Mouse (Mus musculus) left cerebral cortex, postnatal 25 days (tissue): ENCODE data around the gene Olfr194. TPM values are rescaled to one million over a fixed set of nuclear protein-coding genes. Genes with fewer than 3 reads are reported as not detected.
"Not testable (repeated sequence)": the region's sequence is repeated elsewhere in the genome, so short reads cannot be mapped to it uniquely, and the experiment has no call there.

Source experiments
- DNase-seq, 2 experiments: peaks; one replicate each; pipeline ENCODE4 v3.0.0; 2022; ENCODE audit warnings: low spot score in 2 of 2, mixed read lengths in 1 of 2
- intact Hi-C: fragments of 180-260 bp; cut with DNase I; formaldehyde crosslinking; loops from one replicate; pipeline ENCODE4 v1.15.1; 2025
- total RNA-seq, 2 experiments: library from RNA; stranded (reverse); gene quantifications; 2 replicates each; pipeline ENCODE4 v1.2.3; 2021

Gene Olfr194
- not detected for total RNA-seq

GRCm38 (mm10) chr16:59120969-59121368 is at the start of gene Olfr194:
Gene Olfr194, minus strand, starts transcription at chr16:59121069.
- DNase-seq, result no peak

GRCm38 (mm10) chr16:59170354-59170753 is 49.5 kb upstream of the Olfr194 start, which contains the start of gene Olfr196:
Gene Olfr196, minus strand, starts transcription at chr16:59170454.
- intact Hi-C loops, result no loop called here
- DNase-seq, result no peak

More at GRCm38 (mm10) chr16:59120969-59121368, at the start of gene Olfr194:
- intact Hi-C loops, result no loop called here

- no peak for DNase-seq
- intact Hi-C loops, result no loop called here
Observed at GRCm38 (mm10) chr16:59151996-59152395, 31.1 kb upstream of the Olfr194 start.

GRCm38 (mm10) chr16:59146746-59147145 is 25.9 kb upstream of the Olfr194 start, which contains the start of gene Olfr195:
Gene Olfr195, plus strand, starts transcription at chr16:59147046.
- DNase-seq, result no peak
- intact Hi-C loops, result no loop called here

GRCm38 (mm10) chr16:59141105-59141504 is 20.2 kb upstream of the Olfr194 start:
- intact Hi-C loops, result no loop called here
- DNase-seq, result no peak

GRCm38 (mm10) chr16:59130740-59131139 is 9.9 kb upstream of the Olfr194 start:
- DNase-seq, result peak in 1 of 2 experiments; percentile 64
- intact Hi-C loops, result no loop called here

- intact Hi-C loops, result no loop called here
- DNase-seq, result no peak
Observed at GRCm38 (mm10) chr16:59111781-59112180, 9.1 kb downstream of the Olfr194 start, which contains the start of gene Olfr193. Gene Olfr193, minus strand, starts transcription at chr16:59111881.

GRCm38 (mm10) chr16:59108522-59108921 is 12.3 kb downstream of the Olfr194 start:
- DNase-seq, intact Hi-C loops: not testable (repeated sequence)

- intact Hi-C loops, result no loop called here
- no peak for DNase-seq
Observed at GRCm38 (mm10) chr16:59105312-59105711, 15.6 kb downstream of the Olfr194 start.

- intact Hi-C loops, DNase-seq: not testable (repeated sequence)
Observed at GRCm38 (mm10) chr16:59089722-59090121, 31.1 kb downstream of the Olfr194 start, which contains the start of gene Olfr191. Gene Olfr191, minus strand, starts transcription at chr16:59089822.

GRCm38 (mm10) chr16:59081113-59081512 is 39.8 kb downstream of the Olfr194 start:
- intact Hi-C loops, DNase-seq: not testable (repeated sequence)

GRCm38 (mm10) chr16:59077905-59078304 is 43.0 kb downstream of the Olfr194 start, which contains the start of gene Olfr190:
Gene Olfr190, minus strand, starts transcription at chr16:59078005.
- no peak for DNase-seq
- intact Hi-C loops, result no loop called here

- DNase-seq, result no peak
- intact Hi-C loops, result no loop called here
Observed at GRCm38 (mm10) chr16:59073520-59073919, 47.3 kb downstream of the Olfr194 start.

- no peak for DNase-seq
- intact Hi-C loops, result no loop called here
Observed at GRCm38 (mm10) chr16:59071755-59072154, 49.1 kb downstream of the Olfr194 start.

Other genes starting within 250 kb of the Olfr194 start
- not detected for gene Olfr177, start 246.3 kb downstream of the Olfr194 start, total RNA-seq
- not detected for gene Olfr178, start 229.0 kb downstream of the Olfr194 start, total RNA-seq
- not detected for gene Olfr181, start 192.3 kb downstream of the Olfr194 start, total RNA-seq
- gene Olfr180, start 191.7 kb downstream of the Olfr194 start, total RNA-seq, result not detected
- gene Olfr183, start 125.7 kb downstream of the Olfr194 start, total RNA-seq, result not detected
- gene Olfr186, start 90.8 kb downstream of the Olfr194 start, total RNA-seq, result not detected
- gene Olfr187, start 81.3 kb downstream of the Olfr194 start, total RNA-seq, result not detected
- gene Olfr190, start 43.1 kb downstream of the Olfr194 start, total RNA-seq, result not detected
- gene Olfr191, start 31.2 kb downstream of the Olfr194 start, total RNA-seq, result not detected
- gene Olfr193, start 9.2 kb downstream of the Olfr194 start, total RNA-seq, result not detected
- gene Olfr195, start 26.0 kb upstream of the Olfr194 start, total RNA-seq, result not detected
- not detected for gene Olfr196, start 49.4 kb upstream of the Olfr194 start, total RNA-seq
- gene Olfr198, start 82.5 kb upstream of the Olfr194 start, total RNA-seq, result not detected
- not detected for gene Olfr199, start 98.7 kb upstream of the Olfr194 start, total RNA-seq
- not detected for gene Olfr201, start 151.6 kb upstream of the Olfr194 start, total RNA-seq
- not detected for gene Olfr202, start 165.7 kb upstream of the Olfr194 start, total RNA-seq
- not detected for gene Olfr203, start 177.8 kb upstream of the Olfr194 start, total RNA-seq
- not detected for gene Olfr204, start 197.2 kb upstream of the Olfr194 start, total RNA-seq
- gene Olfr205, start 210.1 kb upstream of the Olfr194 start, total RNA-seq, result not detected
- gene Olfr206, start 228.2 kb upstream of the Olfr194 start, total RNA-seq, result not detected
- not detected for gene Olfr209, start 242.9 kb upstream of the Olfr194 start, total RNA-seq